Mouse (Mus musculus): ENCODE results near the gene Ebp. TPM values are rescaled to one million over a fixed set of nuclear protein-coding genes. Genes with fewer than 3 reads are reported as not detected.

Ebp gene
- total RNA-seq, 2 experiments from 2014 or later, result 4.0 to 6.1 TPM

Other genes with a start within 250 kb of the Ebp start
- 5.0 and 9.0 TPM in 2 replicates for gene Hdac6, start 245.6 kb downstream of the Ebp start, total RNA-seq (2015; ENCODE audit: low replicate concordance)
- gene Hdac6, start 245.6 kb downstream of the Ebp start, total RNA-seq (2017; ENCODE audit: low replicate concordance), result 2.4 and 6.8 TPM in 2 replicates
- gene Gata1, start 215.4 kb downstream of the Ebp start, total RNA-seq (2015; ENCODE audit: low replicate concordance), result 45.1 and 78.6 TPM in 2 replicates
- gene Gata1, start 215.4 kb downstream of the Ebp start, total RNA-seq (2017; ENCODE audit: low replicate concordance), result 29.3 and 49.9 TPM in 2 replicates
- not detected in 2 replicates for gene Glod5, start 175.0 kb downstream of the Ebp start, total RNA-seq (2015; ENCODE audit: low replicate concordance)
- not detected in 2 replicates for gene Glod5, start 175.0 kb downstream of the Ebp start, total RNA-seq (2017; ENCODE audit: low replicate concordance)
- 13.1 and 20.9 TPM in 2 replicates for gene Suv39h1, start 118.8 kb downstream of the Ebp start, total RNA-seq (2015; ENCODE audit: low replicate concordance)
- 24.1 and 25.7 TPM in 2 replicates for gene Suv39h1, start 118.8 kb downstream of the Ebp start, total RNA-seq (2017; ENCODE audit: low replicate concordance)
- gene Was, start 103.0 kb downstream of the Ebp start, total RNA-seq (2015; ENCODE audit: low replicate concordance), result 24.4 and 27.2 TPM in 2 replicates
- 19.1 and 27.3 TPM in 2 replicates for gene Was, start 103.0 kb downstream of the Ebp start, total RNA-seq (2017; ENCODE audit: low replicate concordance)
- 3.1 and 7.7 TPM in 2 replicates for gene Wdr13, start 60.6 kb downstream of the Ebp start, total RNA-seq (2015; ENCODE audit: low replicate concordance)
- gene Wdr13, start 60.6 kb downstream of the Ebp start, total RNA-seq (2017; ENCODE audit: low replicate concordance), result 7.9 and 15.5 TPM in 2 replicates
- 309 and 358 TPM in 2 replicates for gene Rbm3, start 47.6 kb downstream of the Ebp start, total RNA-seq (2015; ENCODE audit: low replicate concordance)
- 298 and 314 TPM in 2 replicates for gene Rbm3, start 47.6 kb downstream of the Ebp start, total RNA-seq (2017; ENCODE audit: low replicate concordance)
- 1.7 and 4.2 TPM in 2 replicates for gene Tbc1d25, start 17.3 kb downstream of the Ebp start, total RNA-seq (2015; ENCODE audit: low replicate concordance)
- gene Tbc1d25, start 17.3 kb downstream of the Ebp start, total RNA-seq (2017; ENCODE audit: low replicate concordance), result 0.56 and 1.1 TPM in 2 replicates
- 0.42 TPM in 1 of 2 replicates, not detected in the other for gene Porcn, start 13.0 kb upstream of the Ebp start, total RNA-seq (2015; ENCODE audit: low replicate concordance)
- gene Porcn, start 13.0 kb upstream of the Ebp start, total RNA-seq (2017; ENCODE audit: low replicate concordance), result not detected in 2 replicates
- gene Ftsj1, start 58.9 kb upstream of the Ebp start, total RNA-seq (2015; ENCODE audit: low replicate concordance), result 3.3 and 7.1 TPM in 2 replicates
- gene Ftsj1, start 58.9 kb upstream of the Ebp start, total RNA-seq (2017; ENCODE audit: low replicate concordance), result 12.3 and 14.4 TPM in 2 replicates
- gene Slc38a5, start 77.6 kb upstream of the Ebp start, total RNA-seq (2015; ENCODE audit: low replicate concordance), result 72.6 and 83.8 TPM in 2 replicates
- gene Slc38a5, start 77.6 kb upstream of the Ebp start, total RNA-seq (2017; ENCODE audit: low replicate concordance), result 74.3 and 75.3 TPM in 2 replicates
- gene Ssxb10, start 133.9 kb upstream of the Ebp start, total RNA-seq (2015; ENCODE audit: low replicate concordance), result not detected in 2 replicates
- not detected in 2 replicates for gene Ssxb10, start 133.9 kb upstream of the Ebp start, total RNA-seq (2017; ENCODE audit: low replicate concordance)
- gene Ssxb9, start 173.5 kb upstream of the Ebp start, total RNA-seq (2015; ENCODE audit: low replicate concordance), result not detected in 2 replicates
- gene Ssxb9, start 173.5 kb upstream of the Ebp start, total RNA-seq (2017; ENCODE audit: low replicate concordance), result not detected in 2 replicates
- not detected in 2 replicates for gene Ssxb1, start 219.8 kb upstream of the Ebp start, total RNA-seq (2015; ENCODE audit: low replicate concordance)
- gene Ssxb1, start 219.8 kb upstream of the Ebp start, total RNA-seq (2017; ENCODE audit: low replicate concordance), result not detected in 2 replicates